Mouse (Mus musculus): ENCODE results near the gene Slc39a11.

GRCm38 (mm10) chr11:113245666-113246065 is 404.2 kb downstream of the Slc39a11 start:
- TF ChIP-seq POLR2A (IDR thresholded peaks at IDR 0.05; ENCODE audit: low read depth, low read length) (no peak), CTCF (IDR thresholded peaks at IDR 0.05; ENCODE audit: extremely low read depth, insufficient read length, insufficient replicate concordance, low read depth, low read length) (no peak)

Data from small intestine, adult 2 months (tissue).